Mouse (Mus musculus) forebrain, embryonic 11.5 days (tissue): Measurements from ENCODE around the gene Traf6. TPM values are rescaled to one million over a fixed set of nuclear protein-coding genes. Genes with fewer than 3 reads are reported as not detected.

Experiments
- ATAC-seq: fragments of 200-750 bp; cut with Nextera tagmentation; replicated peaks from 2 replicates; pipeline ENCODE4 v1.8.0; 2017; ENCODE audit warnings: moderate TSS enrichment; ENCODE audit not compliant: low FRiP score
- DNase-seq: peaks from one replicate; pipeline ENCODE4 v3.0.0-alpha.2; 2017; ENCODE audit warnings: low spot score
- H3K27ac ChIP-seq: fragments of 300-500 bp; sonication (generic); 2 replicates; pipeline ENCODE4 v1.5.1; 2014; ENCODE audit warnings: low read depth, low read length
- H3K27me3 ChIP-seq: fragments of 300-500 bp; sonication (generic); 2 replicates; pipeline ENCODE4 v1.6.1; 2014; ENCODE audit warnings: mild to moderate bottlenecking, low read length, mixed read lengths; ENCODE audit not compliant: control insufficient read depth, insufficient read depth
- H3K36me3 ChIP-seq: fragments of 300-500 bp; sonication (generic); 2 replicates; pipeline ENCODE4 v1.6.1; 2014; ENCODE audit warnings: mild to moderate bottlenecking, low read length, moderate library complexity, mixed read lengths; ENCODE audit not compliant: control insufficient read depth, insufficient read depth
- H3K4me1 ChIP-seq: fragments of 300-500 bp; sonication (generic); replicated peaks from 2 replicates; pipeline ENCODE4 v1.6.1; 2014; ENCODE audit warnings: low read length, mixed read lengths; ENCODE audit not compliant: control insufficient read depth, insufficient read depth
- H3K4me2 ChIP-seq: fragments of 300-500 bp; sonication (generic); 2 replicates; pipeline ENCODE4 v1.6.1; 2014; ENCODE audit warnings: low read depth, mild to moderate bottlenecking, low read length, moderate library complexity, mixed read lengths; ENCODE audit not compliant: severe bottlenecking
- H3K4me3 ChIP-seq: fragments of 300-500 bp; sonication (generic); 2 replicates; pipeline ENCODE4 v1.5.1; 2014; ENCODE audit warnings: low read depth, low read length
- H3K9ac ChIP-seq: fragments of 300-500 bp; sonication (generic); 2 replicates; pipeline ENCODE4 v1.6.1; 2014; ENCODE audit warnings: low read length
- H3K9me3 ChIP-seq: fragments of 300-500 bp; sonication (generic); 2 replicates; pipeline ENCODE4 v1.6.1; 2016; ENCODE audit warnings: low read length, mixed read lengths; ENCODE audit not compliant: control insufficient read depth
- WGBS: fragments of 180-500 bp; shearing (Covaris S2); extraction: QIAGEN DNeasy Blood & Tissue Kit; methylation state at CpG from one replicate; pipeline ENCODE4 v1.1.7; 2014; 5-methylcytosine and 5-hydroxymethylcytosine counted together
- polyA plus RNA-seq: library from polyadenylated mRNA; unstranded; fragments of >200 nt; fragmentation: Nextera tagmentation; extraction: Ambion mirVana; gene quantifications from 2 replicates; pipeline ENCODE4 v1.2.1, GENCODE M21; 2014

Traf6 gene
- polyA plus RNA-seq, 1 experiment from 2014 or later = 24.5 TPM

DNA sequence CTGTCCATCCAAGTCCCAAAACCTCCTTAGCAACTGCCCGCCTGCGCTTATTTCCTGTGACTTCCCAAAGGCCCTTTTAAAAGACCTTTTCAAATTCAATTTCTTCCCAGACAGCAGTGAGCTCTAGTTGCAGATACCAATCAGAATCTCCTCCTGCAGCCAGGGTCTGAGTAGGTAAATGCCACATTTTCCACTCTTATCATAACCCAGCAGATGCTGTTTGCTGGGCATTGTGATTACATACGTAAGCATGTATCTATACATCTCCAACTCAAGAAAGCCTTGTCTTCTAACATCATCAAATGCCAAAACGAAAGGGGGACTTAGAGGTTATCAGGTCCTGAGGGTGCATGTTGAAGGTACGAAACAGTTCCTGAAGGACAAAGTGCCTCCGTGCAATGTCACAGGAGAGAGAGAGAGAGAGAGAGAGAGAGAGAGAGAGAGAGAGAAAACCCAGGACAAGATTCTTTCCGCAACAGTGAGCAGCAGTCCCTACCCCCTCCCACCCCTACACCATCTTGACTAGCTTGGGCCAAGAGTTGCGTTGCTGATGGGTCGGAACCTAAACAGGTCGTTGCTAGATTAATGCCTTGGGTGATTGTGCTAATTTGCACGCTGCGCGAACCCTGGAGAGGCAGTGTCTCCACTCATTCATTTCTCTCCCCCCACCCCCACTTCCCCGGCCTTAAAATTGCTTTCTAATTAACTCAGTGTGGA, 25.9 kb upstream of the Traf6 start:
- 43% methylated on average over 14 of the region's 14 CpGs for WGBS
- Histone ChIP-seq H3K27ac (no peak overlapping the region), H3K36me3 (no peaks in the 10 kb centered on the region), H3K4me3 (peak overlapping the region; percentile 14), H3K4me2 (peak overlapping the region; percentile 46), H3K27me3 (no peaks in the 10 kb centered on the region), H3K9ac (peak overlapping the region; percentile 30; the same call in 1 of the 2 replicates), H3K9me3 (no peaks in the 10 kb centered on the region), H3K4me1 (no peaks in the 10 kb centered on the region; the same call in 1 of the 2 replicates)
- DNase-seq (no peak), ATAC-seq (peak; percentile 67)

DNA sequence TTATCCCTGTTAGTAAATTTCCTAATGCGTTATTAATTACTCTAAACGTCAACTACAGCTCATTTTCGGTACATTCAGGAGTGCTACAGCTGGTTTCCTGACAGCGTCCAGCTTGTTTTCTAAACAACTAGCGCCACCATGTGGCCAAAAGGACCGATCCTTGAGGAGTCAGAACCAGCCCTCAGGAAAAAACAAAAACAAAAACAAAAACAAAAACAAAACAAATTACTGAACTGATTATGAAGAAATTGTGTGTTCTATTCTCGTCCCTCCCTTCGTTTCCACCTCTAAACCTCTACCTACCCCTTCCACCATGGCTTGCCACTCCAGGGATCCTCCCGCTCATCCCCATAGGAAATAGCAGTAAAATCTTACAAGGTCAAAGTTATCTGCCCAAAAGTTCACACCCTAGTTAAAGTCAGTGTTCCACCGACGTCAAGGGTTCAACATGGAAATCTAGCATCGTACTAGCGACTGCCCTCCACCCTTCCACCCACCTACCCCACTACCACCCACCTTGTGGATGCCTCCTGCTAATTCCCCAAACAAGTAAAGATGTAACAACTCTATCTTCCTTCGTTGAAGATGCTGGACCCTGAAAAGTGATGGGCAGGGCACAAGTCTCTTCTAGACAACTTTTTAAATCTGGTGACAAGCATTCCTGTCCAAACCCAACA, 25.2 kb upstream of the Traf6 start:
- Histone ChIP-seq H3K27ac (no peak overlapping the region), H3K4me2 (peak overlapping the region; percentile 46), H3K4me1 (no peaks in the 10 kb centered on the region; the same call in 1 of the 2 replicates), H3K4me3 (peak overlapping the region; percentile 14), H3K9me3 (no peaks in the 10 kb centered on the region), H3K36me3 (no peaks in the 10 kb centered on the region), H3K9ac (peak overlapping the region; percentile 30; the same call in 1 of the 2 replicates), H3K27me3 (no peaks in the 10 kb centered on the region)
- ATAC-seq = peak; percentile 66
- peak; percentile 81 for DNase-seq
- 19% methylated on average over 14 of the region's 14 CpGs for WGBS

DNA sequence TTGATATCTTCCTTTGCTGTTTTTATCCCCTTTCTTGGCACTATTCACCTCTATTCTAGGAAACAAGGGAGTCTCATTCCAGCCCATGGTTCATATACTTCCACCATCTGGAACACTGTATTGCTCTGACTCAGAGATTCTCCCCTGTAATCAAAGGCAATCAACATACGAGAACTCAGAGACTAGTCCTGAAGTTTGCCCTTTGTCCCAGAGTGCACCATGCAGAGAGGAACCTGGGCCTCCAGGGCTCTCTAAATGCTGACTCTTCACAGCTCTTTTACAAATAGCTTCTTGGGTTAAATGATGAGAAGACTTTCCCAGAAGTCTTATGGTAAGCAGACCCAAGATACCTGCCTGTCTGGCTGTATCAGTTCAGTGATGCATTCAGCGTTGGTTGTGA, 17.7 kb upstream of the Traf6 start:
- no peaks in the 10 kb centered on the region for H3K36me3 ChIP-seq
- no peaks in the 10 kb centered on the region for H3K9me3 ChIP-seq
- H3K4me2 ChIP-seq = no peak overlapping the region
- no peak overlapping the region for H3K9ac ChIP-seq
- no peaks in the 10 kb centered on the region for H3K4me1 ChIP-seq
- no peak overlapping the region for H3K4me3 ChIP-seq
- WGBS = 75% methylated on average over 2 of the region's 2 CpGs
- DNase-seq (no peak), ATAC-seq (no peak)
- H3K27ac ChIP-seq = no peak overlapping the region
- no peaks in the 10 kb centered on the region for H3K27me3 ChIP-seq

DNA sequence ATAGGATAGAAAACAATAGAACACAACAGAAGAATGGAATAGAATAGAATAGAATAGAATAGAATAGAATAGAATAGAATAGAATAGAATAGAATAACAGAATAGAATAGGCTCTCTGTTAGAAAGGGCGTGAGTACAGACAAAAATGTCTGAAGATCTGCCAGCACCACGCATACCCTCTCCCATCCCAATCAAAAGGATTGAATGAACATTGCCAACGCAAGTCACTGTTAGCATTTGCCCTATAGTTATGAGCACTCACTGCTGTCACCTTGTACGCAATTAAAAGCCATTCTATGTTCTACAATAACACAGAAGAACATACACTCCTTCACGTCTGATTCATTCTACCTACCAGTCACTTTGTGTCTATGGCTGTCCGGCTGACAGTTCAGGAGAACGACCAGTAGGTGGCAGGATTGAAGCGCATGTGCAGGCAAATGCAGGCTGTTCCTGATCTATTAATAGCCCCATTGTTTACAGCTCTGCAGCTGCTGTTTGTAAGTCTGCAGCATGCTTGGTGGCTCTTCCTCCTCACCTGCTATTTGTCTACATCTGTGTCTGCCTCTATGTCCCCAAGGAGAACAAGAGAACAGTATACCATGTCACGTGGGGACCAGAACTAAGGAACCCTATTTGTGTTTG, 13.0 kb upstream of the Traf6 start:
- DNase-seq (peak; percentile 86), ATAC-seq (peak; percentile 91)
- H3K4me3 ChIP-seq = no peak overlapping the region
- H3K27ac ChIP-seq = no peak overlapping the region
- H3K36me3 ChIP-seq = no peaks in the 10 kb centered on the region
- 19% methylated on average over 9 of the region's 9 CpGs for WGBS
- H3K9ac ChIP-seq = no peak overlapping the region
- no peaks in the 10 kb centered on the region for H3K9me3 ChIP-seq
- H3K4me1 ChIP-seq = no peaks in the 10 kb centered on the region
- no peaks in the 10 kb centered on the region for H3K27me3 ChIP-seq
- no peak overlapping the region for H3K4me2 ChIP-seq

DNA sequence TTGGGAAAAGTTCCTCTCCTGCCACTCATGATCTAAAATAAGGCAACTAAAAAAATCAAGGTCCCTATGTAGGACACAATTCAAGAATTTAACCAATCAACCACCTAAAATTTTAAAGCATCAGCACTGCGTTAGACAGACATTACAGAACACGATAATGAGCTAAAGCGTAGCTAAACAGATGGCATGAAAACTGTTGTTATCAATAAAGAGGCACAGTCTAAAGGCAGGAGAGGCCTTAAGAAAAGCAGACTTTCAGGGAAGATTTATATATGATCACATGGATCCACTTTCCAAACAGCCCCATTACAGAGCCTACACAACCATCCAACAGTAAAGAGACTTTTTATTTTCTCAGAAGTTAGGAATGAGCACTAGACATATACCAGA, 12.5 kb upstream of the Traf6 start:
- H3K4me3 ChIP-seq = no peak overlapping the region
- no peaks in the 10 kb centered on the region for H3K9me3 ChIP-seq
- H3K36me3 ChIP-seq = no peaks in the 10 kb centered on the region
- WGBS = 90% methylated on average over 3 of the region's 3 CpGs
- no peak overlapping the region for H3K27ac ChIP-seq
- no peak overlapping the region for H3K9ac ChIP-seq
- peak; percentile 37; the same call in 1 of the 2 replicates for ATAC-seq
- no peak for DNase-seq
- no peaks in the 10 kb centered on the region for H3K4me1 ChIP-seq
- H3K4me2 ChIP-seq = no peak overlapping the region
- no peaks in the 10 kb centered on the region for H3K27me3 ChIP-seq

GRCm38 (mm10) chr2:101668751-101669150, 9.5 kb upstream of the Traf6 start:
- WGBS = 96% methylated on average over 3 of the region's 3 CpGs
- Histone ChIP-seq H3K9ac (no peak overlapping the region), H3K4me3 (no peak overlapping the region), H3K27ac (no peak overlapping the region), H3K27me3 (no peaks in the 10 kb centered on the region), H3K36me3 (no peaks in the 10 kb centered on the region), H3K4me2 (no peak overlapping the region), H3K9me3 (no peaks in the 10 kb centered on the region), H3K4me1 (no peaks in the 10 kb centered on the region)
- ATAC-seq (no peak), DNase-seq (no peak)

GRCm38 (mm10) chr2:101673547-101673946, 4.7 kb upstream of the Traf6 start:
- no peak for ATAC-seq
- WGBS = 86% methylated on average over 3 of the region's 3 CpGs

GRCm38 (mm10) chr2:101679164-101679784, 1.0 kb downstream of the Traf6 start:
- H3K36me3 ChIP-seq = no peaks in the 10 kb centered on the region
- 2% methylated on average over 15 of the region's 15 CpGs for WGBS
- DNase-seq = peak; percentile 55
- H3K9me3 ChIP-seq = no peaks in the 10 kb centered on the region
- H3K4me3 ChIP-seq = peak overlapping the region; percentile 96
- H3K4me1 ChIP-seq = peaks cover 4% of the 10 kb centered on the region; the same call in 1 of the 2 replicates
- H3K9ac ChIP-seq = peak overlapping the region; percentile 90
- H3K4me2 ChIP-seq = peak overlapping the region; percentile 87
- H3K27me3 ChIP-seq = no peaks in the 10 kb centered on the region
- peak; percentile 13; the same call in 1 of the 2 replicates for ATAC-seq
- H3K27ac ChIP-seq = peak overlapping the region; percentile 62; the same call in 1 of the 2 replicates

More at GRCm38 (mm10) chr2:101673547-101673946, 4.7 kb upstream of the Traf6 start:
- Histone ChIP-seq H3K27me3 (no peaks in the 10 kb centered on the region), H3K4me3 (no peak overlapping the region), H3K9me3 (no peaks in the 10 kb centered on the region), H3K36me3 (no peaks in the 10 kb centered on the region), H3K4me1 (no peaks in the 10 kb centered on the region), H3K9ac (no peak overlapping the region), H3K4me2 (no peak overlapping the region), H3K27ac (no peak overlapping the region)
- no peak for DNase-seq
